Mouse (Mus musculus): ENCODE measurements at regions not wholly inside any gene's neighbourhood (a gene's known extent, or its start where the extent isn't known, plus 50 kb on each side); places are given as distances from the start of the nearest gene placed in this dataset.

GRCm38 (mm10) chr6:95217431-95217830 is 100.4 kb downstream of the Kbtbd8 start:
- H3K4me2 ChIP-seq = no peak overlapping the region
- WGBS = 53% methylated on average over 6 of the region's 6 CpGs
- H3K9me3 ChIP-seq (ENCODE audit: control insufficient read depth, low read length) = no peaks in the 10 kb centered on the region
- DNase-seq (ENCODE audit: low spot score, missing footprints) (no peak), ATAC-seq (ENCODE audit: low FRiP score) (peak; percentile 42; the same call in 1 of the 2 replicates)
- no peak overlapping the region for H3K4me3 ChIP-seq (ENCODE audit: low read depth, low read length)
- H3K36me3 ChIP-seq (ENCODE audit: control insufficient read depth, insufficient read depth, low read length) = no peaks in the 10 kb centered on the region
- no peak overlapping the region for H3K9ac ChIP-seq (ENCODE audit: low read length)
- no peak overlapping the region for H3K27ac ChIP-seq (ENCODE audit: low read depth, low read length)
- H3K4me1 ChIP-seq (ENCODE audit: control insufficient read depth, insufficient read depth, low read length) = no peaks in the 10 kb centered on the region
- H3K27me3 ChIP-seq (ENCODE audit: control insufficient read depth, insufficient read depth, low read length) = peaks cover 4% of the 10 kb centered on the region; the same call in 1 of the 2 replicates

- H3K4me3 ChIP-seq (ENCODE audit: low read depth, low read length) = no peak overlapping the region
- 70% methylated on average over 3 of the region's 3 CpGs for WGBS
Observed at GRCm38 (mm10) chr6:95218830-95219229, 101.8 kb downstream of the Kbtbd8 start.

DNA sequence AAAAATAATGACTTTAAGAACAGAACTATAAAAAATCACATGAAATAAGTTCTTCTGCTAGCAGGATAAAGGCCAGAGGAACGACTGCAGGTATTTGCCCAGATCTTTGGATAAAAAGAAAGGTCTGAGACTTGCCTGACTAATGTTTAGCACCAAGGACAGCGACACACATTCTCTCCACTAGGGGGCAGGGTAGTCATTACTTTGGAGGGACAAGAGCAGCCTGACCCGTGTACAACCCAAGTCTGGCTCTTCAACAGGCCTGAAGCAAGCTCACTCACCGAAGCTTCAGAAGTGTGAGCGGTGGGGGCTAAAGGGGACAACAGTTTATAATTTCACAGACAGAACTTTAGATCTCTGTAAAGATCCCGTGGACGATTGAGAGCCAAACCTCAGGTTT is 98.4 kb upstream of the Gm10234 start:
- ATAC-seq (ENCODE audit: low FRiP score) = peak; percentile 70
- WGBS = 33% methylated on average over 7 of the region's 7 CpGs
- no peak overlapping the region for H3K4me3 ChIP-seq (ENCODE audit: low read depth, low read length)

More at GRCm38 (mm10) chr6:95218830-95219229, 101.8 kb downstream of the Kbtbd8 start:
- no peak for DNase-seq (ENCODE audit: low spot score, missing footprints)
- ATAC-seq (ENCODE audit: low FRiP score) = no peak
- Histone ChIP-seq H3K4me2 (no peak overlapping the region), H3K27ac (ENCODE audit: low read depth, low read length) (no peak overlapping the region), H3K27me3 (ENCODE audit: control insufficient read depth, insufficient read depth, low read length) (peaks cover 4% of the 10 kb centered on the region; the same call in 1 of the 2 replicates), H3K4me1 (ENCODE audit: control insufficient read depth, insufficient read depth, low read length) (no peaks in the 10 kb centered on the region), H3K36me3 (ENCODE audit: control insufficient read depth, insufficient read depth, low read length) (no peaks in the 10 kb centered on the region), H3K9ac (ENCODE audit: low read length) (no peak overlapping the region), H3K9me3 (ENCODE audit: control insufficient read depth, low read length) (no peaks in the 10 kb centered on the region)

GRCm38 (mm10) chr6:95229885-95230284 is 92.0 kb upstream of the Gm10234 start:
- Histone ChIP-seq H3K27ac (ENCODE audit: low read depth, low read length) (no peak overlapping the region), H3K4me3 (ENCODE audit: low read depth, low read length) (no peak overlapping the region), H3K9me3 (ENCODE audit: control insufficient read depth, low read length) (no peaks in the 10 kb centered on the region), H3K36me3 (ENCODE audit: control insufficient read depth, insufficient read depth, low read length) (no peaks in the 10 kb centered on the region), H3K4me1 (ENCODE audit: control insufficient read depth, insufficient read depth, low read length) (no peaks in the 10 kb centered on the region), H3K27me3 (ENCODE audit: control insufficient read depth, insufficient read depth, low read length) (no peaks in the 10 kb centered on the region), H3K4me2 (no peak overlapping the region), H3K9ac (ENCODE audit: low read length) (no peak overlapping the region)
- ATAC-seq (ENCODE audit: low FRiP score) = no peak
- WGBS = 80% methylated on average over 8 of the region's 8 CpGs
- DNase-seq (ENCODE audit: low spot score, missing footprints) = no peak

More for the DNA sequence above, 98.4 kb upstream of the Gm10234 start:
- Histone ChIP-seq H3K27me3 (ENCODE audit: control insufficient read depth, insufficient read depth, low read length) (no peaks in the 10 kb centered on the region), H3K4me1 (ENCODE audit: control insufficient read depth, insufficient read depth, low read length) (no peaks in the 10 kb centered on the region), H3K27ac (ENCODE audit: low read depth, low read length) (no peak overlapping the region), H3K4me2 (no peak overlapping the region), H3K9ac (ENCODE audit: low read length) (no peak overlapping the region), H3K9me3 (ENCODE audit: control insufficient read depth, low read length) (no peaks in the 10 kb centered on the region), H3K36me3 (ENCODE audit: control insufficient read depth, insufficient read depth, low read length) (no peaks in the 10 kb centered on the region)
- peak; percentile 99 for DNase-seq (ENCODE audit: low spot score, missing footprints)

GRCm38 (mm10) chr6:95234712-95235111 is 87.2 kb upstream of the Gm10234 start:
- no peak overlapping the region for H3K4me2 ChIP-seq
- no peaks in the 10 kb centered on the region for H3K36me3 ChIP-seq (ENCODE audit: control insufficient read depth, insufficient read depth, low read length)
- WGBS = 81% methylated on average over 13 of the region's 13 CpGs
- no peak for DNase-seq (ENCODE audit: low spot score, missing footprints)
- ATAC-seq (ENCODE audit: low FRiP score) = no peak
- H3K27ac ChIP-seq (ENCODE audit: low read depth, low read length) = no peak overlapping the region
- H3K9me3 ChIP-seq (ENCODE audit: control insufficient read depth, low read length) = no peaks in the 10 kb centered on the region
- no peak overlapping the region for H3K9ac ChIP-seq (ENCODE audit: low read length)
- no peak overlapping the region for H3K4me3 ChIP-seq (ENCODE audit: low read depth, low read length)
- H3K27me3 ChIP-seq (ENCODE audit: control insufficient read depth, insufficient read depth, low read length) = no peaks in the 10 kb centered on the region
- no peaks in the 10 kb centered on the region for H3K4me1 ChIP-seq (ENCODE audit: control insufficient read depth, insufficient read depth, low read length)

DNA sequence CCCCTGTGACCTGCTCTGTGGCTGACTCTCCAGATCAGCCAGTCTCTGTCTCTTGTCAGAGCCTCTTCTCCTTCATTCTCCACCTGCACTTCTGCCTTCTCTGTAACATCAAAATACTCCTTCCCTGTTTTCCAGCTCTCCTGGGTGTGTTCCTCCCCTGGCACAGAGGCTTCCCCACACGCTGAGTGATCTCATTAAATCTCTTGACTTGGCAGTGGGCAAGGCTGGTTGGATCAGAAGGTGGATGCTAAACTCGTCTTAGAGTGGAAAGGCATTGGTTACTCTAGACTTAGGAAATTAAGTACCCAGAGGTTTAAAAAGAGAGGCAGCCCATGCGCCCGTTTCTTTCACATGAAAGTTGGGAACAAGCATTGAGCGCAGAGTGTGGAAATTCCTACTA is 78.3 kb upstream of the Gm10234 start:
- Histone ChIP-seq H3K9me3 (ENCODE audit: control insufficient read depth, low read length) (no peaks in the 10 kb centered on the region), H3K36me3 (ENCODE audit: control insufficient read depth, insufficient read depth, low read length) (no peaks in the 10 kb centered on the region), H3K9ac (ENCODE audit: low read length) (no peak overlapping the region), H3K4me3 (ENCODE audit: low read depth, low read length) (no peak overlapping the region), H3K4me2 (no peak overlapping the region), H3K27me3 (ENCODE audit: control insufficient read depth, insufficient read depth, low read length) (no peaks in the 10 kb centered on the region), H3K4me1 (ENCODE audit: control insufficient read depth, insufficient read depth, low read length) (no peaks in the 10 kb centered on the region), H3K27ac (ENCODE audit: low read depth, low read length) (no peak overlapping the region)
- 83% methylated on average over 5 of the region's 5 CpGs for WGBS
- ATAC-seq (ENCODE audit: low FRiP score) (no peak), DNase-seq (ENCODE audit: low spot score, missing footprints) (no peak)

DNA sequence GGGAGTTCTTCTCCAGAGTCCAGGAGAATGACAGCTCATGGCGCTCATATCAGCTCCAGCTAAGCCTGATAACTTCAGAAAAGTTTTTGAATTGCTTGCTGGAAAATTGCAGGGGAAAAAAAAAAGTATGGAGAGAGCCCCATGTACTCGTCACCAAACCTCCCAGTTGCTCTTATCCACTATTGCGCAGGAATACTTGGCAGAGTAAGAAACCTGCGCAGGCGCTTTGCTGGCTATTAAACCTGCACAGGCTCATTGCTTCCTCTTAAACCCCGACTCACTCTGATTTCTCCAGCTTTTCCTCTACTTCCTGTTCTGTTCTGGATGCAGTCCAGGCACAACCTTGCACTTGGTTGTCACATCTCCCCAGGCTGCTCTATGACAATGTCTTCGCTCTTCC is 77.0 kb upstream of the Gm10234 start:
- WGBS = 94% methylated on average over 7 of the region's 7 CpGs
- H3K36me3 ChIP-seq (ENCODE audit: control insufficient read depth, insufficient read depth, low read length) = no peaks in the 10 kb centered on the region
- DNase-seq (ENCODE audit: low spot score, missing footprints) (no peak), ATAC-seq (ENCODE audit: low FRiP score) (no peak)
- no peaks in the 10 kb centered on the region for H3K27me3 ChIP-seq (ENCODE audit: control insufficient read depth, insufficient read depth, low read length)
- no peak overlapping the region for H3K9ac ChIP-seq (ENCODE audit: low read length)
- H3K27ac ChIP-seq (ENCODE audit: low read depth, low read length) = no peak overlapping the region
- H3K4me1 ChIP-seq (ENCODE audit: control insufficient read depth, insufficient read depth, low read length) = no peaks in the 10 kb centered on the region
- H3K4me2 ChIP-seq = no peak overlapping the region
- no peaks in the 10 kb centered on the region for H3K9me3 ChIP-seq (ENCODE audit: control insufficient read depth, low read length)
- no peak overlapping the region for H3K4me3 ChIP-seq (ENCODE audit: low read depth, low read length)

- Histone ChIP-seq H3K4me1 (ENCODE audit: control insufficient read depth, insufficient read depth, low read length) (no peaks in the 10 kb centered on the region), H3K4me3 (ENCODE audit: low read depth, low read length) (no peak overlapping the region), H3K9me3 (ENCODE audit: control insufficient read depth, low read length) (no peaks in the 10 kb centered on the region), H3K27ac (ENCODE audit: low read depth, low read length) (no peak overlapping the region), H3K9ac (ENCODE audit: low read length) (no peak overlapping the region), H3K27me3 (ENCODE audit: control insufficient read depth, insufficient read depth, low read length) (no peaks in the 10 kb centered on the region), H3K36me3 (ENCODE audit: control insufficient read depth, insufficient read depth, low read length) (no peaks in the 10 kb centered on the region), H3K4me2 (no peak overlapping the region)
- DNase-seq (ENCODE audit: low spot score, missing footprints) = no peak
- 30% methylated on average over 5 of the region's 5 CpGs for WGBS
- 0 out of 2 replicates have a peak, but pooled peaks have one; percentile 42 for ATAC-seq (ENCODE audit: low FRiP score)
Observed at GRCm38 (mm10) chr6:95256303-95256702, 65.6 kb upstream of the Gm10234 start.

GRCm38 (mm10) chr6:95261001-95261400 is 60.9 kb upstream of the Gm10234 start:
- 61% methylated on average over 1 of the region's 1 CpGs for WGBS
- no peaks in the 10 kb centered on the region for H3K9me3 ChIP-seq (ENCODE audit: control insufficient read depth, low read length)

More at GRCm38 (mm10) chr6:95261001-95261400, 60.9 kb upstream of the Gm10234 start:
- no peaks in the 10 kb centered on the region for H3K36me3 ChIP-seq (ENCODE audit: control insufficient read depth, insufficient read depth, low read length)
- DNase-seq (ENCODE audit: low spot score, missing footprints) = no peak
- H3K27me3 ChIP-seq (ENCODE audit: control insufficient read depth, insufficient read depth, low read length) = no peaks in the 10 kb centered on the region
- H3K4me2 ChIP-seq = no peak overlapping the region
- no peaks in the 10 kb centered on the region for H3K4me1 ChIP-seq (ENCODE audit: control insufficient read depth, insufficient read depth, low read length)
- no peak overlapping the region for H3K4me3 ChIP-seq (ENCODE audit: low read depth, low read length)
- no peak for ATAC-seq (ENCODE audit: low FRiP score)
- no peak overlapping the region for H3K9ac ChIP-seq (ENCODE audit: low read length)
- no peak overlapping the region for H3K27ac ChIP-seq (ENCODE audit: low read depth, low read length)

Data from midbrain, embryonic 11.5 days (tissue).